Mouse (Mus musculus) ovary, adult 18-20 months (tissue): ENCODE data around the gene Ccn2.

ENCODE experiments used
- DNase-seq: peaks from one replicate; pipeline ENCODE4 v3.0.0; 2022; ENCODE audit warnings: low spot score, mixed read lengths

Gene Ccn2

DNA sequence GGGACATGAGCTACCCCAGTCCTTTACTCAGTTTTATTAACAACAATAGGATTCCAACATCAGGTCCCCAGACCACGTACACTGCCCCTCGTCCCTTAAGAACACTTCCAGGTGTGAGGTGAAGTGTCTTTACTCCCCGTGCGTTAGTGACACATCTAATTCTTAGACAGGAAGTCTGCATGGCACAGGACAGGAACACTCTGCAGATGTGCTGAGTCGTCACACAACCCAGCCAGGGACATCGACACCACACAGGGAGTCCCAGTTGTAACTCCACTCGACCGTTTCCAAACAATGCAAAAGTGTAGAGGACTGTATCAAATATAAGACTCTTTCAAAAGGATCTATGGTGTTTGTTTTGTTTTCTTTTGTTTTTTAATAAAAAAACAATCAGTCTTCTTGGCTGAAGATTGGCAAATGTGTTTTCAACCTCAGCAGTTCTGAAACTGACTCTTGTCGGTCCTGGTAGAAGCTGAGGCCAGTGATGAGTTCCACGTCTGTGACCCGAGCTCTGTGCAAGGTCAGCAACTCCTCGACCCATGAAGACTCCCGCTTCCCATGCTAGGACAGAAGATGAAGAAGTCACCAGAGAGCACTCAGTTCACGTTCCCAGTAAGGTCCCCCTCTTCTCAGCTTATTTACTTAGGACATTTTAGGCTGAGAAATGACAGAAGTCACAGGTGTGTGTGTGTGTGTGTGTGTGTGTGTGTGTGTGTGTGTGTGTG lies 46.3 kb downstream of the Ccn2 start:
- DNase-seq: no peak

DNA sequence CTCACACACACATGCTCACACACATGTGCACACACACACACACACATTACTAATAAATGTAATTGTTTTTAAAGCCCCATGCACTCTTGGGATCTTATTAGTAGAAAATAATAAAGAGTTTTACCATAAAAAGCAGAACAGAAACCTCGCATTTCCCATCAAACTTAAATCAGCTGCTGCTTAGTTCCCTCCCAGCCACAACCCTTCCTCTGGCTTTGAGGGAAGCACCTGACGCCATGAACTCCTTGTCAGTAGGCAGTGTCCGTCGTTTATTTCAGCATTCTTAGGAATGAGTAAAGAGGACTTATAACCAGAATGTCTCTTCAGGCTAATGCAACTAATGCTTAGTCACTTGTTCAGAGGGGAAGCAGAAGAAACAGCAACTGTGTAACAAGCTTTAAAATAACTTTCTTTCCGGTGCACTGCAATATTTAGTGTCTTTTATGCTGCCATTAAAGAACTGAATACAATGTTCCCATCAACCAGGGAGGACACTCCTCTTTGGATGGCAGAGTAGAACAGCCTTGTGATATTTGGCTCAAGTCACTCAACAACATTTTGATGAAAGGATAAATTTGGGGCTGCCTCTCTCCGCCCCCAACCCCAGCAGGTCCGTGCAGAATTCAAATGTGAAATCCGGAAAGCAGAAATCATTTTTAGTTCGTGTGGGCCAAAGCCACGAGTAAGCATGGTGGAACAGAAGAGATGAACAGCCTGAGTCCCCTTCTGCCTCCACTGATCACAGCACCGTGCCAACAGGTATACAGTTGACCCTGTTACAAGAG lies 47.7 kb downstream of the Ccn2 start:
- DNase-seq: no peak

DNA sequence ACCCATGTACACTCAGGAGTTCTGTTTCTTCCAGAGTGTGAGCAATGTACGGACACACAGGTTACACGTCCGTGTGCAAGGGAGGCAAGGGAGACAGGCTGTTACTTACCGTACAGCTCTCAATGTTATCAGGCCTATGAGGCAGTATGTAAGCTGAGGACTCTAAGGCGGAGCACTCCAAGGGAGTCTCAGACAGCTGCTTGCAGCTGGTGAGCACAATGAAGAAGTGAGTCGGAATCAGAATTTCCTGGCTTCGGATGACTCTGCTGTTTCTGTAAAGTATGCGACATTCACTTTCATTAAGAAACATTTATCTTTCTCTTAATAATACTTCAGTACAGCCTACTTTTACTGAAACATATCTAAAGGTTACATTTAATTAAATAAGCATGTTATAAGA lies 49.9 kb downstream of the Ccn2 start:
- no peak for DNase-seq
